Comparison of ENCODE assay signal across 25 mouse cellular contexts in the genomic region with DNA sequence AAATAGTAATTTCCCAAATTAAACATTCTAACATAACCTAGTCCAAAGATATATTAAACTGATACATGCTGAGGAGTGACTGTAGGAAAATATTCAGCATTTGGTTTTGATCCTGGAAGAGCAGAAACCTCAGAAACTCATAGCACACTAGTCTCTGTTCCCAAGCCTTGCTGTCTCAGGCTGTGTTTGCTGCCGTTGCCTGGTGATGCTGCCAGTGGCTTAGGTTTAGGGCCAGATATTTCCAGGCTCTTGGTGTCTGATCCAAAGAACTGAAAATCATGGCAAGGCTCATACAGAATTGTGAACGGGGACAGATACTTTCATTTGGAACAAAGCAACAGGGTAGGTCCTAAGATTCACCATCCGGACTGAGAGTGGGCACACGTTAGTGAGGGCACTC. TPM values are rescaled to one million over a fixed set of nuclear protein-coding genes. Genes with fewer than 3 reads are reported as not detected.
"Had no signal": no experiment of that assay in that cellular context is flagged by ENCODE, and none has a peak within 500 bp of the region (broad histone marks: within the 10 kb centered on the region; RNA-seq: fewer than 3 reads in every experiment).

No protein-coding gene starts in this region.

- H3K4me3 ChIP-seq: neural tube, embryonic 12.5 days; neural tube, embryonic 13.5 days; neural tube, embryonic 15.5 days; stomach, embryonic 15.5 days had no signal

- H3K36me3 ChIP-seq: neural tube, embryonic 12.5 days; neural tube, embryonic 13.5 days; neural tube, embryonic 15.5 days; stomach, embryonic 15.5 days had no signal

- DNase-seq: retina, postnatal 1 day; right cerebral cortex, adult 18-20 months; right cerebral cortex, postnatal 14 days; right cerebral cortex, postnatal 25 days; right cerebral cortex, postnatal 4 days; spleen, adult 18-20 months; thymus, adult 18-20 months; thymus, adult 2 months; thymus, postnatal 14 days; thymus, postnatal 25 days; thymus, postnatal 36 days; thymus, postnatal 4 days had no signal

- H3K4me2 ChIP-seq: neural tube, embryonic 12.5 days; neural tube, embryonic 13.5 days; neural tube, embryonic 15.5 days; stomach, embryonic 15.5 days had no signal

- H3K4me1 ChIP-seq: neural tube, embryonic 12.5 days; neural tube, embryonic 13.5 days; neural tube, embryonic 15.5 days; stomach, embryonic 15.5 days had no signal

- H3K27ac ChIP-seq: neural tube, embryonic 12.5 days; neural tube, embryonic 13.5 days; neural tube, embryonic 15.5 days; stomach, embryonic 15.5 days; stomach, postnatal 0 days had no signal

- H3K27me3 ChIP-seq: neural tube, embryonic 12.5 days; neural tube, embryonic 13.5 days; neural tube, embryonic 15.5 days; stomach, embryonic 15.5 days had no signal

- H3K9ac ChIP-seq: neural tube, embryonic 12.5 days; neural tube, embryonic 13.5 days; neural tube, embryonic 15.5 days; stomach, embryonic 15.5 days had no signal

- H3K9me3 ChIP-seq: neural tube, embryonic 12.5 days; neural tube, embryonic 13.5 days; neural tube, embryonic 15.5 days; stomach, embryonic 15.5 days had no signal

RNA-seq across cellular contexts. Expression of gene Iqcf6, which starts 15.7 kb away (rescaled TPM):
- total RNA-seq: neutrophil, adult 5-6 weeks had no signal
- polyA plus RNA-seq: neural tube, embryonic 12.5 days; neural tube, embryonic 13.5 days; neural tube, embryonic 14.5 days; neural tube, embryonic 15.5 days; small intestine, adult 2 months; spleen, adult 2 months; stomach, embryonic 14.5 days; stomach, embryonic 15.5 days; stomach, embryonic 16.5 days; stomach, postnatal 0 days; thymus, adult 2 months; thymus, postnatal 0 days; urinary bladder, adult 2 months had no signal

RNA-seq across cellular contexts. Expression of gene Iqcf4, which starts 39.9 kb away (rescaled TPM):
- total RNA-seq: neutrophil, adult 5-6 weeks had no signal
- polyA plus RNA-seq: neural tube, embryonic 12.5 days; neural tube, embryonic 13.5 days; neural tube, embryonic 14.5 days; neural tube, embryonic 15.5 days; small intestine, adult 2 months; spleen, adult 2 months; stomach, embryonic 14.5 days; stomach, embryonic 15.5 days; stomach, embryonic 16.5 days; stomach, postnatal 0 days; thymus, adult 2 months; thymus, postnatal 0 days; urinary bladder, adult 2 months had no signal

RNA-seq across cellular contexts. Expression of gene Grm2, which starts 45.2 kb away (rescaled TPM):
- total RNA-seq: neutrophil, adult 5-6 weeks had no signal
- polyA plus RNA-seq: spleen, adult 2 months; stomach, embryonic 14.5 days; stomach, embryonic 15.5 days; stomach, postnatal 0 days; urinary bladder, adult 2 months had no signal

RNA-seq across cellular contexts. Expression of gene Iqcf3, which starts 49.3 kb away (rescaled TPM):
- total RNA-seq: neutrophil, adult 5-6 weeks had no signal
- polyA plus RNA-seq: neural tube, embryonic 12.5 days; neural tube, embryonic 13.5 days; neural tube, embryonic 14.5 days; neural tube, embryonic 15.5 days; small intestine, adult 2 months; spleen, adult 2 months; stomach, embryonic 14.5 days; stomach, embryonic 15.5 days; stomach, embryonic 16.5 days; stomach, postnatal 0 days; thymus, postnatal 0 days; urinary bladder, adult 2 months had no signal
